Mouse (Mus musculus) limb, embryonic 14.5 days (tissue): Measurements from ENCODE around the gene Pea15a. TPM values are rescaled to one million over a fixed set of nuclear protein-coding genes. Genes with fewer than 3 reads are reported as not detected.

Experiments
- ATAC-seq: fragments of 200-750 bp; cut with Nextera tagmentation; 2 replicates; pipeline ENCODE4 v1.8.0; 2017; ENCODE audit warnings: low read depth, moderate number of reproducible peaks, moderate TSS enrichment; ENCODE audit not compliant: low FRiP score
- DNase-seq: peaks from one replicate; pipeline ENCODE4 v3.0.0-alpha.2; 2015; ENCODE audit warnings: low spot score
- H3K27ac ChIP-seq: fragments of 300-500 bp; sonication (generic); replicated peaks from 2 replicates; pipeline ENCODE4 v1.5.1; 2014; ENCODE audit warnings: low read depth, mild to moderate bottlenecking, low read length, moderate library complexity, mixed read lengths
- H3K27me3 ChIP-seq: fragments of 300-500 bp; sonication (generic); 2 replicates; pipeline ENCODE4 v1.6.1; 2014; ENCODE audit warnings: low read length, mixed read lengths; ENCODE audit not compliant: control insufficient read depth, insufficient read depth
- H3K36me3 ChIP-seq: fragments of 300-500 bp; sonication (generic); 2 replicates; pipeline ENCODE4 v1.6.1; 2014; ENCODE audit warnings: mild to moderate bottlenecking, low read length, moderate library complexity, mixed read lengths; ENCODE audit not compliant: control insufficient read depth, insufficient read depth
- H3K4me1 ChIP-seq: fragments of 300-500 bp; sonication (generic); 2 replicates; pipeline ENCODE4 v1.6.1; 2014; ENCODE audit warnings: antibody characterized with exemption, low read length, mixed read lengths; ENCODE audit not compliant: control insufficient read depth, insufficient read depth
- H3K4me2 ChIP-seq: fragments of 300-500 bp; sonication (generic); replicated peaks from 2 replicates; pipeline ENCODE4 v1.6.1; 2014; ENCODE audit warnings: low read depth, mild to moderate bottlenecking, low read length, moderate library complexity; ENCODE audit not compliant: severe bottlenecking
- H3K4me3 ChIP-seq: fragments of 300-500 bp; sonication (generic); replicated peaks from 2 replicates; pipeline ENCODE4 v1.5.1; 2014; ENCODE audit warnings: low read length
- H3K9ac ChIP-seq: fragments of 300-500 bp; sonication (generic); 2 replicates; pipeline ENCODE4 v1.6.1; 2014; ENCODE audit warnings: mild to moderate bottlenecking, low read depth, low read length, moderate library complexity; ENCODE audit not compliant: severe bottlenecking
- H3K9me3 ChIP-seq: fragments of 300-500 bp; sonication (generic); 2 replicates; pipeline ENCODE4 v1.6.1; 2016; ENCODE audit warnings: low read length; ENCODE audit not compliant: control insufficient read depth
- POLR2A ChIP-seq: fragments of 200-500 bp; IDR thresholded peaks from 2 replicates; pipeline ENCODE4 v1.8.0; 2012; ENCODE audit warnings: inconsistent platforms, mild to moderate bottlenecking, moderate library complexity, borderline replicate concordance; ENCODE audit not compliant: insufficient read depth, insufficient read length; ENCODE audit errors: extremely low read depth
- WGBS: fragments of 180-500 bp; shearing (Covaris S2); extraction: QIAGEN DNeasy Blood & Tissue Kit; methylation state at CpG from one replicate; pipeline ENCODE4 v1.1.7; 2014; 5-methylcytosine and 5-hydroxymethylcytosine counted together
- polyA plus RNA-seq, 2 experiments: library from polyadenylated mRNA; depleted of rRNA in 1 of 2; stranded (reverse) in 1 of 2; unstranded in 1 of 2; fragments of >200 nt; fragmentation: Nextera tagmentation in 1 of 2; extraction: Ambion mirVana in 1 of 2; gene quantifications; 2 replicates each; pipeline versions ENCODE4 v1.2.1 to v1.2.3; 2012 to 2014

Pea15a gene
- polyA plus RNA-seq, 2 experiments, result 108 to 122 TPM

- no peak for DNase-seq
- Histone ChIP-seq H3K9me3 (no peaks in the 10 kb centered on the region), H3K4me1 (no peaks in the 10 kb centered on the region), H3K4me3 (no peak overlapping the region), H3K36me3 (peaks cover 83% of the 10 kb centered on the region), H3K27ac (no peak overlapping the region), H3K27me3 (no peaks in the 10 kb centered on the region), H3K4me2 (no peak overlapping the region), H3K9ac (no peak overlapping the region)
- 98% methylated on average over 6 of the region's 6 CpGs for WGBS
- no peak for TF ChIP-seq POLR2A
- no peak for ATAC-seq
Observed at GRCm38 (mm10) chr1:172183056-172183455, 23.5 kb downstream of the Pea15a start.

- DNase-seq, result no peak
Observed at GRCm38 (mm10) chr1:172181777-172182176, 24.8 kb downstream of the Pea15a start.

GRCm38 (mm10) chr1:172180881-172181280, 25.7 kb downstream of the Pea15a start:
- H3K27me3 ChIP-seq, result no peaks in the 10 kb centered on the region
- H3K9ac ChIP-seq, result no peak overlapping the region
- ATAC-seq (no peak), DNase-seq (peak; percentile 23)
- H3K9me3 ChIP-seq, result no peaks in the 10 kb centered on the region
- 65% methylated on average over 4 of the region's 4 CpGs for WGBS
- no peak for TF ChIP-seq POLR2A
- no peak overlapping the region for H3K4me3 ChIP-seq
- no peaks in the 10 kb centered on the region for H3K4me1 ChIP-seq
- peaks cover 79% of the 10 kb centered on the region for H3K36me3 ChIP-seq
- no peak overlapping the region for H3K4me2 ChIP-seq
- H3K27ac ChIP-seq, result no peak overlapping the region

More at GRCm38 (mm10) chr1:172181777-172182176, 24.8 kb downstream of the Pea15a start:
- Histone ChIP-seq H3K9me3 (no peaks in the 10 kb centered on the region), H3K4me1 (no peaks in the 10 kb centered on the region), H3K27me3 (no peaks in the 10 kb centered on the region), H3K9ac (no peak overlapping the region), H3K36me3 (peaks cover 80% of the 10 kb centered on the region), H3K4me2 (no peak overlapping the region), H3K27ac (no peak overlapping the region), H3K4me3 (no peak overlapping the region)
- WGBS, result 92% methylated on average over 3 of the region's 3 CpGs
- TF ChIP-seq POLR2A, result no peak
- no peak for ATAC-seq

DNA sequence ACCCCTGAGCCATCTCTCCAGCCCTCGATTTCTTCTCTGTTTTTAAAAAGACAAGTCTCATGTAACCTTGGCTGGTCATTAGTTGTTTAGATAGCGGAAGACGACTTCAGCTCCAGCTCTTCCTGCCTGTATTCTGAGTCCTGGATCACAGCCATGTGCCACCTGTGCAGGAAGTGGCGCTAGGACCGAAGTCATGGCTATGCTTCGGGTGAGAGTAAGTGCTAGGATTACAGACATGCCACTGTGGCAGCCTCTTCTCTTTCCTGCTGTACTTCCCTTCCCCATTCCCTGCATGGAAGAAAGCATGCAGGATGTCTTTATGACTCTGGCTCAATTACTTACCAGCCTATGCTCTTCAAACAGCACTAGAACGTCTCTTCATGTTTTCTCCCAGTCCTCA, 27.5 kb downstream of the Pea15a start:
- Histone ChIP-seq H3K4me3 (no peak overlapping the region), H3K9me3 (no peaks in the 10 kb centered on the region), H3K27ac (no peak overlapping the region), H3K9ac (no peak overlapping the region), H3K36me3 (peaks cover 80% of the 10 kb centered on the region), H3K4me2 (no peak overlapping the region), H3K27me3 (no peaks in the 10 kb centered on the region), H3K4me1 (no peaks in the 10 kb centered on the region)
- no peak for ATAC-seq
- TF ChIP-seq POLR2A, result no peak
- no peak for DNase-seq
- 79% methylated on average over 7 of the region's 7 CpGs for WGBS

GRCm38 (mm10) chr1:172177791-172178190, 28.8 kb downstream of the Pea15a start:
- peaks cover 88% of the 10 kb centered on the region for H3K36me3 ChIP-seq
- H3K4me1 ChIP-seq, result no peaks in the 10 kb centered on the region
- no peak overlapping the region for H3K4me3 ChIP-seq
- H3K9me3 ChIP-seq, result no peaks in the 10 kb centered on the region
- ATAC-seq (no peak), DNase-seq (no peak)
- no peak overlapping the region for H3K4me2 ChIP-seq
- TF ChIP-seq POLR2A, result no peak
- no peaks in the 10 kb centered on the region for H3K27me3 ChIP-seq
- H3K9ac ChIP-seq, result no peak overlapping the region
- WGBS, result 91% methylated on average over 7 of the region's 7 CpGs
- H3K27ac ChIP-seq, result no peak overlapping the region

DNA sequence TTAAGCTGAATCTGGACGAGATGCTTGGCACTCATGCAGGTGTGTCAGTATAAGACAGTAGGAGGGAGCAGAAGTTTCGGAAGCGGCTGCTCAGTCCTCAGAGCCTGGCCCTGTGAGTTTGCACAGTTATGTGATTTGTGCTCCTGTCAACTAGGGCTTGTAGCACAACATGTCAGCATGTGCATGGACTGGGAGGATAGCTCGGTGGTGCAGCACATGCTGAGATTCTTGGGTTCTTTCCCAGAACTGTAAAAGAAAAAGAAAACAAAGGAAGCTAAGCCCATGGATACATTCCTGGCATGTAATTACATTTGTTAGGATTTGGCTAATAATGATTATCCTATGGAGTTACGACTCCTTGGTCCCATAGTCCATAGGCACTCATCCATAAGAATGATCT, 33.4 kb downstream of the Pea15a start:
- H3K4me2 ChIP-seq, result no peak overlapping the region
- H3K9ac ChIP-seq, result no peak overlapping the region
- no peaks in the 10 kb centered on the region for H3K27me3 ChIP-seq
- H3K4me3 ChIP-seq, result no peak overlapping the region
- ATAC-seq (no peak), DNase-seq (no peak)
- peaks cover 90% of the 10 kb centered on the region for H3K36me3 ChIP-seq
- no peak for TF ChIP-seq POLR2A
- H3K9me3 ChIP-seq, result no peaks in the 10 kb centered on the region
- H3K4me1 ChIP-seq, result no peaks in the 10 kb centered on the region
- 87% methylated on average over 5 of the region's 5 CpGs for WGBS
- H3K27ac ChIP-seq, result no peak overlapping the region
